Mouse (Mus musculus) bone marrow, adult 2 months (tissue): ENCODE measurements around the gene Cldn14.
A peak's percentile ranks its signal among the peaks of the same experiment; 100 is the strongest.

ENCODE experiments used
- CTCF ChIP-seq: fragments of 200-500 bp; IDR thresholded peaks from 2 replicates; pipeline ENCODE4 v1.5.1; 2011; ENCODE audit warnings: low read length, control low read depth; ENCODE audit not compliant: control insufficient read depth, insufficient read depth
- POLR2A ChIP-seq: fragments of 200-500 bp; IDR thresholded peaks from 2 replicates; pipeline ENCODE4 v1.6.1; 2011; ENCODE audit warnings: low read depth, mild to moderate bottlenecking, control low read depth, low read length, borderline replicate concordance; ENCODE audit not compliant: control insufficient read depth

GRCm38 (mm10) chr16:93917712-93918678, 90.6 kb downstream of the Cldn14 start:
- TF ChIP-seq POLR2A, result no peak
- peak; percentile 84 for TF ChIP-seq CTCF
